Mouse (Mus musculus): Measurements from ENCODE around the gene Paip2b. TPM values are rescaled to one million over a fixed set of nuclear protein-coding genes. Genes with fewer than 3 reads are reported as not detected.
A peak's percentile ranks its signal among the peaks of the same experiment; 100 is the strongest.
"Not testable (repeated sequence)": the region's sequence is repeated elsewhere in the genome, so short reads cannot be mapped to it uniquely, and the experiment has no call there.

The Paip2b gene
- polyA plus RNA-seq, 1 experiment from 2014 or later, result 17.4 TPM

DNA sequence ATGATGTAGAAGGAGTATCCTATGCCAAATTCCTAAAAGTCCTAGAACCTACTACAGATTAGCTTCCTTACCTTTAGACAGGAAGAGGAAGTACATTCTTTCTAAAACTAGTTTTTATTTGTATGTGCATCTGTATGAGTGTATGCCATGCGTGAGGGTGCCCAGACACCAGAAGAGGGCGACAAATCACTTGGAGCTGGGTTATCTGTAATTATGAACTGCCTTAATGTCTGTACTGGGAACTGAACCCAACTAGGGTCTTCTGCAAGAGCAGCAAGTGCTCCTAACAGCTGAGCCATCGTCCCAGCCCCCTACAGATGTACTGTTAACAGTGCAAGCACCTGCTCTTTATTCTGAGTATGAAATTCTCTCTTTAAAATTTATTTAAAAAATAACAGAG, 15.7 kb downstream of the Paip2b start:
- no peak for ATAC-seq (ENCODE audit: low FRiP score, low TSS enrichment)
- peaks cover 29% of the 10 kb centered on the region for H3K36me3 ChIP-seq (ENCODE audit: insufficient read depth, low read length)
- peaks cover 7% of the 10 kb centered on the region; the same call in 1 of the 2 replicates for H3K9me3 ChIP-seq (ENCODE audit: low read length)
- WGBS, result 93% methylated on average over 3 of the region's 3 CpGs
- H3K9ac ChIP-seq (replicated peaks; ENCODE audit: low read length), result no peak overlapping the region
- H3K4me2 ChIP-seq (replicated peaks; ENCODE audit: low read depth, low read length), result no peak overlapping the region
- no peaks in the 10 kb centered on the region for H3K4me1 ChIP-seq (ENCODE audit: insufficient read depth, low read length)
- H3K27ac ChIP-seq (ENCODE audit: low read length), result no peak overlapping the region
- no peaks in the 10 kb centered on the region for H3K27me3 ChIP-seq (ENCODE audit: insufficient read depth, low read length)
- H3K4me3 ChIP-seq (ENCODE audit: low read length), result no peak overlapping the region

DNA sequence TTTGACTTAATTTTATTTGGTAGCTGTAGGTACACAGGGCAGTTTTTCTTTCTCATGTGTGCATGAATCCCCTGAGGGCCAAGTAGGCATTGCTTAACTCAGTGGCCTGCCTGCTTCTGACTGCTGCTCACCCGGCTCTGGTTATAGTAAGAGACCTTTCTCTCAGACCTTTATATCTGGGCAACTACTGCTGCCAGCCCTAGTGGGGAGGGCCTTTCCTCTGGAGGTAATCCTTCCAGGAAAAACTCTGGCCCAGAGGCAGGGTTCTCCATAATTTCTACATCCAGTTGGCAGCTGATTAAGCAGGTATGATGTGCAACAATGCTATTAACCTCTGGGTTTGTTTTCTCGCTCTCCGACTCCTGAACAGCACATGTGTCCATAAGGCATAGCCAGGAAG, 28.7 kb downstream of the Paip2b start:
- 90% methylated on average over 3 of the region's 3 CpGs for WGBS
- no peak for ATAC-seq (ENCODE audit: low FRiP score, low TSS enrichment)

GRCm38 (mm10) chr6:83802033-83802432, 29.5 kb downstream of the Paip2b start:
- Histone ChIP-seq H3K4me1 (ENCODE audit: insufficient read depth, low read length) (no peaks in the 10 kb centered on the region), H3K36me3 (ENCODE audit: insufficient read depth, low read length) (peaks cover 37% of the 10 kb centered on the region), H3K27me3 (ENCODE audit: insufficient read depth, low read length) (no peaks in the 10 kb centered on the region), H3K4me3 (ENCODE audit: low read length) (no peak overlapping the region), H3K9ac (replicated peaks; ENCODE audit: low read length) (no peak overlapping the region), H3K4me2 (replicated peaks; ENCODE audit: low read depth, low read length) (no peak overlapping the region), H3K27ac (ENCODE audit: low read length) (no peak overlapping the region), H3K9me3 (ENCODE audit: low read length) (no peaks in the 10 kb centered on the region)
- ATAC-seq (ENCODE audit: low FRiP score, low TSS enrichment), result no peak
- WGBS, result 94% methylated on average over 5 of the region's 5 CpGs

More for the DNA sequence above, 28.7 kb downstream of the Paip2b start:
- no peak overlapping the region for H3K9ac ChIP-seq (replicated peaks; ENCODE audit: low read length)
- H3K27me3 ChIP-seq (ENCODE audit: insufficient read depth, low read length), result no peaks in the 10 kb centered on the region
- H3K36me3 ChIP-seq (ENCODE audit: insufficient read depth, low read length), result peaks cover 42% of the 10 kb centered on the region
- no peak overlapping the region for H3K4me2 ChIP-seq (replicated peaks; ENCODE audit: low read depth, low read length)
- H3K9me3 ChIP-seq (ENCODE audit: low read length), result no peaks in the 10 kb centered on the region
- H3K4me1 ChIP-seq (ENCODE audit: insufficient read depth, low read length), result no peaks in the 10 kb centered on the region
- H3K27ac ChIP-seq (ENCODE audit: low read length), result no peak overlapping the region
- no peak overlapping the region for H3K4me3 ChIP-seq (ENCODE audit: low read length)

DNA sequence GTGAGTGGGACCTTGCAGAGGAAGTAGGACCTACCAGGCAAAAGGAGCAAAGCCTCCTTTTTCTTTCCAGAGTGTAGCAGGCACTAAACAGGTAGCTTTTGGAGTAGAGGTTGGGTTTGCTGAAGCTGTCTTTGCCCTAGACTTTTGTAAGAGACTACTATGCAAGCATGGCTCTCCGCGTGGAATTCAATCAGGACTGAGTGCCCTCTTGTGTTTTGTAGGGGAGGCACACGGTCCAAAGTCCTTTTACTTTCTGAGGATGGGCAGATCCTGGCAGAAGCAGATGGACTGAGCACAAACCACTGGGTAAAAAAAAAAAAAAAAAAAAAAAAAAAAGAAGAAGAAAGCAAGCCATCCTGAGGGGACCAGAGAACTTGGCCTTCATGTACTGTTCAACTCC, 34.9 kb downstream of the Paip2b start:
- peaks cover 17% of the 10 kb centered on the region for H3K36me3 ChIP-seq (ENCODE audit: insufficient read depth, low read length)
- no peaks in the 10 kb centered on the region for H3K9me3 ChIP-seq (ENCODE audit: low read length)
- H3K9ac ChIP-seq (replicated peaks; ENCODE audit: low read length), result no peak overlapping the region
- H3K4me1 ChIP-seq (ENCODE audit: insufficient read depth, low read length), result peaks cover 7% of the 10 kb centered on the region; the same call in 1 of the 2 replicates
- ATAC-seq (ENCODE audit: low FRiP score, low TSS enrichment), result no peak
- no peak overlapping the region for H3K4me3 ChIP-seq (ENCODE audit: low read length)
- H3K27me3 ChIP-seq (ENCODE audit: insufficient read depth, low read length), result no peaks in the 10 kb centered on the region
- no peak overlapping the region for H3K4me2 ChIP-seq (replicated peaks; ENCODE audit: low read depth, low read length)
- 62% methylated on average over 3 of the region's 3 CpGs for WGBS
- H3K27ac ChIP-seq (ENCODE audit: low read length), result no peak overlapping the region

DNA sequence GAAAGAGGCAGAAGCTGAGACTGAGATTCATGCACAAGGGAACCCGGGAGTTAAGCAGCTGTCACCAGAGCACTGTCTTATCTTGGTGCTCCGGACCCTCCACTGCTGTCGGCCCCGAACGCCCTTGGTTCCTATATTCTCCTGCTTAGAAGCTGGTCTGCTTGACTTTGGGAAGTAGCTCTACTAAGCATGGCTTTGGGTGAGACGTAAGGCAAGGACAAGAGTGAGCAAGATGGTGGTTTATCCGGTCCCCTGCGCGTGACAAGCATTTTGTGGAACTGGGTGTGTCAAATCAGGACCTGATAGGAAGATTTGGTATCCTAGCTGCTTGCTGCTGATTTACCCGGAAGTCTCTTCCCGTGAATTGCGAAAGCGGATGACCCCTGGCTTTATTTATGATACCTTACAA, 36.0 kb downstream of the Paip2b start:
- 6% methylated on average over 13 of the region's 13 CpGs for WGBS
- ATAC-seq (ENCODE audit: low FRiP score, low TSS enrichment), result no peak; the same call in 1 of the 2 replicates
- peak overlapping the region; percentile 68 for H3K9ac ChIP-seq (replicated peaks; ENCODE audit: low read length)
- H3K9me3 ChIP-seq (ENCODE audit: low read length), result no peaks in the 10 kb centered on the region
- peaks cover 7% of the 10 kb centered on the region; the same call in 1 of the 2 replicates for H3K4me1 ChIP-seq (ENCODE audit: insufficient read depth, low read length)
- peak overlapping the region; percentile 97 for H3K27ac ChIP-seq (ENCODE audit: low read length)
- peaks cover 12% of the 10 kb centered on the region for H3K36me3 ChIP-seq (ENCODE audit: insufficient read depth, low read length)
- H3K4me3 ChIP-seq (ENCODE audit: low read length), result peak overlapping the region; percentile 53
- no peaks in the 10 kb centered on the region for H3K27me3 ChIP-seq (ENCODE audit: insufficient read depth, low read length)
- H3K4me2 ChIP-seq (replicated peaks; ENCODE audit: low read depth, low read length), result peak overlapping the region; percentile 88

DNA sequence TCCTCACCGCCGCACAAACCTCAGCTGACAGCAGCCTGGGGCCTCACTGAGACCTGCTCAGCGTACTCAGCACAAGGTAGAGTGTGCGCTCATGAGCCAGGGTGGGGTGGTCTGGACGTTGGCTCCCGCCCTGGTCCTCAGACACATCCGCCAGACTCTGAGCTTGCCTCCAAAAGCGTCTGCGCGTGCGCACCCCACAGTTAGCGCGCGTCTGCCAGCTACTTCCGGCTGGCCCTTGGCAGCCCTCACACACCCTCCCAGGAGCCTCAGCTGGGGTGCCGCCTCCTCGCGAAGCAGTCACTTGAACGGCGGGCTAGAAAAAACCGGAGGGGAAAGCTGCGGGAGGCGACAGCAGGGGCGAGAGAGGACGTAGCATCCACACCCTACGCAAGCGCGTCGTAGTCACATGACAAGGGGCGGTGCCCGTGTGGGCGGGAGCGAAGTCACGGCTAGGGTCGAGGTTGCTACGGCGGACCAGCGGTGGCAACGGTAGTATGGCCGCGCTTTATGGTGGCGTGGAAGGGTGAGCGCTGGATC, 36.7 kb downstream of the Paip2b start, which contains the start of gene Nagk:
Gene Nagk (plus strand): TSS at position 223 of the 537 bp plus-strand sequence.
- peaks cover 7% of the 10 kb centered on the region for H3K36me3 ChIP-seq (ENCODE audit: insufficient read depth, low read length)
- peak; percentile 96 for ATAC-seq (ENCODE audit: low FRiP score, low TSS enrichment)
- H3K4me2 ChIP-seq (replicated peaks; ENCODE audit: low read depth, low read length), result peak within 1 kb of the TSS; percentile 88
- peaks cover 7% of the 10 kb centered on the region; the same call in 1 of the 2 replicates for H3K4me1 ChIP-seq (ENCODE audit: insufficient read depth, low read length)
- H3K9ac ChIP-seq (replicated peaks; ENCODE audit: low read length), result peak within 1 kb of the TSS; percentile 68
- peak within 1 kb of the TSS; percentile 97 for H3K27ac ChIP-seq (ENCODE audit: low read length)
- no peaks in the 10 kb centered on the region for H3K9me3 ChIP-seq (ENCODE audit: low read length)
- H3K4me3 ChIP-seq (ENCODE audit: low read length), result peak within 1 kb of the TSS; percentile 53
- under 1% methylated on average over 43 of the region's 43 CpGs for WGBS
- no peaks in the 10 kb centered on the region for H3K27me3 ChIP-seq (ENCODE audit: insufficient read depth, low read length)

GRCm38 (mm10) chr6:83791251-83791890, 40.2 kb downstream of the Paip2b start:
- no peak for ATAC-seq (ENCODE audit: low FRiP score, low TSS enrichment)
- WGBS, result 79% methylated on average over 4 of the region's 4 CpGs

DNA sequence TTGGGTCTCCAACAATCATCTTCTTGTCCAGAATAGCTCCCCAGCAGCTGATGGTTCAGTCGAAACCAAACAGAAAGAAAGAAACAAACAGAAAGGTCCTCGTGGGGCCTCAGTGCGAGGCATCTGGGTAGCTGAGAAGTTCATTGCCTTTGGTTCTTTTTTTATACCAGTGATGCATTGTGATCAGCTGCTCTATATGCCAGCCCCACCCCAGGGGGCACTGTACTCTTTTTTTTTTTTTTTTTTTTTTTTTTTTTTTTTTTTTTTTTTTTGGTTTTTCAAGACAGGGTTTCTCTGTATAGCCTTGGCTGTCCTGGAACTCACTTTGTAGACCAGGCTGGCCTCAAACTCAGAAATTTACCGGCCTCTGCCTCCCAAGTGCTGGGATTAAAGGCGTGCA, 41.0 kb downstream of the Paip2b start:
- not testable (repeated sequence) for H3K4me2 ChIP-seq (replicated peaks; ENCODE audit: low read depth, low read length); H3K9ac ChIP-seq (replicated peaks; ENCODE audit: low read length); H3K27ac ChIP-seq (ENCODE audit: low read length); H3K36me3 ChIP-seq (ENCODE audit: insufficient read depth, low read length); H3K9me3 ChIP-seq (ENCODE audit: low read length); H3K4me3 ChIP-seq (ENCODE audit: low read length); ATAC-seq (ENCODE audit: low FRiP score, low TSS enrichment); H3K27me3 ChIP-seq (ENCODE audit: insufficient read depth, low read length)
- H3K4me1 ChIP-seq (ENCODE audit: insufficient read depth, low read length), result peaks cover 14% of the 10 kb centered on the region
- 86% methylated on average over 5 of the region's 5 CpGs for WGBS

More at GRCm38 (mm10) chr6:83791251-83791890, 40.2 kb downstream of the Paip2b start:
- H3K4me2 ChIP-seq (replicated peaks; ENCODE audit: low read depth, low read length), result no peak overlapping the region
- no peak overlapping the region for H3K27ac ChIP-seq (ENCODE audit: low read length)
- H3K4me1 ChIP-seq (ENCODE audit: insufficient read depth, low read length), result peaks cover 14% of the 10 kb centered on the region
- no peaks in the 10 kb centered on the region for H3K9me3 ChIP-seq (ENCODE audit: low read length)
- H3K9ac ChIP-seq (replicated peaks; ENCODE audit: low read length), result no peak overlapping the region
- H3K27me3 ChIP-seq (ENCODE audit: insufficient read depth, low read length), result no peaks in the 10 kb centered on the region
- H3K4me3 ChIP-seq (ENCODE audit: low read length), result no peak overlapping the region
- no peaks in the 10 kb centered on the region for H3K36me3 ChIP-seq (ENCODE audit: insufficient read depth, low read length)

- ATAC-seq (ENCODE audit: low FRiP score, low TSS enrichment), result peak; percentile 83
- 37% methylated on average over 7 of the region's 7 CpGs for WGBS
- Histone ChIP-seq H3K4me2 (replicated peaks; ENCODE audit: low read depth, low read length) (no peak overlapping the region), H3K9ac (replicated peaks; ENCODE audit: low read length) (no peak overlapping the region), H3K27ac (ENCODE audit: low read length) (0 out of 2 replicates have a peak overlapping the region, but pooled peaks have one; percentile 0), H3K4me1 (ENCODE audit: insufficient read depth, low read length) (peaks cover 10% of the 10 kb centered on the region), H3K4me3 (ENCODE audit: low read length) (no peak overlapping the region), H3K27me3 (ENCODE audit: insufficient read depth, low read length) (no peaks in the 10 kb centered on the region), H3K9me3 (ENCODE audit: low read length) (no peaks in the 10 kb centered on the region), H3K36me3 (ENCODE audit: insufficient read depth, low read length) (no peaks in the 10 kb centered on the region)
Measured at GRCm38 (mm10) chr6:83788554-83788953, 43.0 kb downstream of the Paip2b start.

DNA sequence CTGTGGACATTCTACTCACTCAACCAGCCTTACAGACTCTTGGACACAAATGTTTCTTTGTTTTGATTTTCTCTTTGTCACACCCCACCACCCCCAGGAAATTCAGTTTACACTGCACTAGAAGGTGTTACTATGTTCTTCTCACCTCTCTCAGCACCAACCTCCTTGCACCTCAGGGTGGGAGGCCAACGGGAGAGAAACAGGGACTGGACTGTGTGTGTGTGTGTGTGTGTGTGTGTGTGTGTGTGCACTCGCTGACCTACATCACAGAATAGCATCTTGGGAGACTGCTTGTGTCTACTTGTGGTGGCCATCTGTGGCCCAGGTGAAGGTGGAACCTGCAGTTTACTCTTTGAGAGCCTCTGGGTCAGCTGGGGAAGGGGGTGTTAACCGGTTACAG, 45.1 kb downstream of the Paip2b start:
- peaks cover 10% of the 10 kb centered on the region for H3K4me1 ChIP-seq (ENCODE audit: insufficient read depth, low read length)
- H3K9me3 ChIP-seq (ENCODE audit: low read length), result no peaks in the 10 kb centered on the region
- no peak overlapping the region for H3K4me2 ChIP-seq (replicated peaks; ENCODE audit: low read depth, low read length)
- 73% methylated on average over 3 of the region's 3 CpGs for WGBS
- no peaks in the 10 kb centered on the region for H3K36me3 ChIP-seq (ENCODE audit: insufficient read depth, low read length)
- H3K27me3 ChIP-seq (ENCODE audit: insufficient read depth, low read length), result no peaks in the 10 kb centered on the region
- H3K4me3 ChIP-seq (ENCODE audit: low read length), result no peak overlapping the region
- no peak for ATAC-seq (ENCODE audit: low FRiP score, low TSS enrichment)
- no peak overlapping the region for H3K27ac ChIP-seq (ENCODE audit: low read length)
- no peak overlapping the region for H3K9ac ChIP-seq (replicated peaks; ENCODE audit: low read length)

All from kidney, embryonic 16.5 days (tissue).